Mouse (Mus musculus): Measurements from ENCODE around the gene Gpr35. TPM values are rescaled to one million over a fixed set of nuclear protein-coding genes. Genes with fewer than 3 reads are reported as not detected.

The Gpr35 gene
- polyA plus RNA-seq, 1 experiment from 2014 or later: 0.30 TPM

- WGBS: 91% methylated on average over 7 of the region's 7 CpGs
- ATAC-seq (replicated peaks): no peak
Observed at GRCm38 (mm10) chr1:92971879-92972795, 21.5 kb downstream of the Gpr35 start.

GRCm38 (mm10) chr1:92972854-92973253 is 22.2 kb downstream of the Gpr35 start:
- Histone ChIP-seq H3K9me3 (no peaks in the 10 kb centered on the region), H3K36me3 (replicated peaks) (no peaks in the 10 kb centered on the region), H3K4me3 (no peak overlapping the region), H3K27me3 (replicated peaks) (no peaks in the 10 kb centered on the region), H3K9ac (no peak overlapping the region), H3K27ac (no peak overlapping the region), H3K4me2 (no peak overlapping the region), H3K4me1 (no peaks in the 10 kb centered on the region)
- no peak for ATAC-seq (replicated peaks)
- 71% methylated on average over 1 of the region's 1 CpGs for WGBS

More at GRCm38 (mm10) chr1:92971879-92972795, 21.5 kb downstream of the Gpr35 start:
- Histone ChIP-seq H3K4me1 (no peaks in the 10 kb centered on the region), H3K27me3 (replicated peaks) (no peaks in the 10 kb centered on the region), H3K9me3 (no peaks in the 10 kb centered on the region), H3K9ac (no peak overlapping the region), H3K27ac (no peak overlapping the region), H3K36me3 (replicated peaks) (no peaks in the 10 kb centered on the region), H3K4me3 (no peak overlapping the region), H3K4me2 (no peak overlapping the region)

GRCm38 (mm10) chr1:92976141-92976566 is 25.5 kb downstream of the Gpr35 start:
- Histone ChIP-seq H3K27me3 (replicated peaks) (no peaks in the 10 kb centered on the region), H3K27ac (no peak overlapping the region), H3K9ac (no peak overlapping the region), H3K36me3 (replicated peaks) (no peaks in the 10 kb centered on the region), H3K9me3 (no peaks in the 10 kb centered on the region), H3K4me1 (no peaks in the 10 kb centered on the region), H3K4me3 (no peak overlapping the region), H3K4me2 (no peak overlapping the region)
- ATAC-seq (replicated peaks): no peak
- 70% methylated on average over 6 of the region's 6 CpGs for WGBS

GRCm38 (mm10) chr1:92978645-92979044 is 28.0 kb downstream of the Gpr35 start:
- H3K4me1 ChIP-seq: no peaks in the 10 kb centered on the region
- H3K9me3 ChIP-seq: no peaks in the 10 kb centered on the region
- WGBS: 47% methylated on average over 7 of the region's 7 CpGs
- H3K4me2 ChIP-seq: no peak overlapping the region
- no peak for ATAC-seq (replicated peaks)
- H3K4me3 ChIP-seq: no peak overlapping the region
- no peaks in the 10 kb centered on the region for H3K36me3 ChIP-seq (replicated peaks)
- H3K27ac ChIP-seq: no peak overlapping the region
- H3K27me3 ChIP-seq (replicated peaks): no peaks in the 10 kb centered on the region
- no peak overlapping the region for H3K9ac ChIP-seq

- no peaks in the 10 kb centered on the region for H3K27me3 ChIP-seq (replicated peaks)
- no peak overlapping the region for H3K27ac ChIP-seq
- no peak overlapping the region for H3K9ac ChIP-seq
- no peak overlapping the region for H3K4me2 ChIP-seq
- WGBS: 46% methylated on average over 11 of the region's 11 CpGs
- H3K4me1 ChIP-seq: no peaks in the 10 kb centered on the region
- no peaks in the 10 kb centered on the region for H3K9me3 ChIP-seq
- no peak overlapping the region for H3K4me3 ChIP-seq
- H3K36me3 ChIP-seq (replicated peaks): no peaks in the 10 kb centered on the region
- ATAC-seq (replicated peaks): 0 out of 2 replicates have a peak, but pooled peaks have one; percentile 39
Observed at GRCm38 (mm10) chr1:92979073-92979602, 28.5 kb downstream of the Gpr35 start.

- ATAC-seq (replicated peaks): no peak
- WGBS: 86% methylated on average over 7 of the region's 7 CpGs
Observed at GRCm38 (mm10) chr1:92981056-92981845, 30.6 kb downstream of the Gpr35 start.

GRCm38 (mm10) chr1:92982931-92983605 is 32.4 kb downstream of the Gpr35 start:
- Histone ChIP-seq H3K4me2 (no peak overlapping the region), H3K9ac (no peak overlapping the region), H3K4me3 (no peak overlapping the region), H3K27me3 (replicated peaks) (no peaks in the 10 kb centered on the region), H3K27ac (no peak overlapping the region), H3K36me3 (replicated peaks) (no peaks in the 10 kb centered on the region), H3K4me1 (no peaks in the 10 kb centered on the region), H3K9me3 (no peaks in the 10 kb centered on the region)
- WGBS: 93% methylated on average over 17 of the region's 17 CpGs
- no peak for ATAC-seq (replicated peaks)

More at GRCm38 (mm10) chr1:92981056-92981845, 30.6 kb downstream of the Gpr35 start:
- Histone ChIP-seq H3K27ac (no peak overlapping the region), H3K27me3 (replicated peaks) (no peaks in the 10 kb centered on the region), H3K36me3 (replicated peaks) (no peaks in the 10 kb centered on the region), H3K9me3 (no peaks in the 10 kb centered on the region), H3K9ac (no peak overlapping the region), H3K4me1 (no peaks in the 10 kb centered on the region), H3K4me2 (no peak overlapping the region), H3K4me3 (no peak overlapping the region)

- Histone ChIP-seq H3K27ac (no peak overlapping the region), H3K36me3 (replicated peaks) (no peaks in the 10 kb centered on the region), H3K4me2 (no peak overlapping the region), H3K4me3 (no peak overlapping the region), H3K4me1 (no peaks in the 10 kb centered on the region), H3K27me3 (replicated peaks) (no peaks in the 10 kb centered on the region), H3K9ac (no peak overlapping the region), H3K9me3 (no peaks in the 10 kb centered on the region)
- ATAC-seq (replicated peaks): no peak
- 86% methylated on average over 5 of the region's 5 CpGs for WGBS
Observed at GRCm38 (mm10) chr1:92984999-92985398, 34.3 kb downstream of the Gpr35 start.

GRCm38 (mm10) chr1:92988894-92989293 is 38.2 kb downstream of the Gpr35 start:
- Histone ChIP-seq H3K4me3 (no peak overlapping the region), H3K27me3 (replicated peaks) (no peaks in the 10 kb centered on the region), H3K4me2 (no peak overlapping the region), H3K9me3 (no peaks in the 10 kb centered on the region), H3K9ac (no peak overlapping the region), H3K36me3 (replicated peaks) (no peaks in the 10 kb centered on the region), H3K4me1 (no peaks in the 10 kb centered on the region), H3K27ac (no peak overlapping the region)
- 83% methylated on average over 4 of the region's 4 CpGs for WGBS
- ATAC-seq (replicated peaks): no peak

GRCm38 (mm10) chr1:92989891-92990290 is 39.2 kb downstream of the Gpr35 start:
- Histone ChIP-seq H3K27me3 (replicated peaks) (no peaks in the 10 kb centered on the region), H3K4me2 (no peak overlapping the region), H3K27ac (no peak overlapping the region), H3K9ac (no peak overlapping the region), H3K4me1 (no peaks in the 10 kb centered on the region), H3K4me3 (no peak overlapping the region), H3K36me3 (replicated peaks) (no peaks in the 10 kb centered on the region), H3K9me3 (no peaks in the 10 kb centered on the region)
- 79% methylated on average over 4 of the region's 4 CpGs for WGBS
- ATAC-seq (replicated peaks): no peak

- H3K4me3 ChIP-seq: no peak overlapping the region
- no peak overlapping the region for H3K9ac ChIP-seq
- H3K27me3 ChIP-seq (replicated peaks): no peaks in the 10 kb centered on the region
- H3K36me3 ChIP-seq (replicated peaks): no peaks in the 10 kb centered on the region
- WGBS: 78% methylated on average over 6 of the region's 6 CpGs
- no peaks in the 10 kb centered on the region for H3K9me3 ChIP-seq
- no peaks in the 10 kb centered on the region for H3K4me1 ChIP-seq
- no peak overlapping the region for H3K4me2 ChIP-seq
- no peak for ATAC-seq (replicated peaks)
- no peak overlapping the region for H3K27ac ChIP-seq
Observed at GRCm38 (mm10) chr1:92992214-92992855, 41.7 kb downstream of the Gpr35 start.

Measured in midbrain, embryonic 15.5 days (tissue).